Mouse (Mus musculus): ENCODE data around the gene Nr2c2ap.
A peak's percentile ranks its signal among the peaks of the same experiment; 100 is the strongest.

The Nr2c2ap gene

DNA sequence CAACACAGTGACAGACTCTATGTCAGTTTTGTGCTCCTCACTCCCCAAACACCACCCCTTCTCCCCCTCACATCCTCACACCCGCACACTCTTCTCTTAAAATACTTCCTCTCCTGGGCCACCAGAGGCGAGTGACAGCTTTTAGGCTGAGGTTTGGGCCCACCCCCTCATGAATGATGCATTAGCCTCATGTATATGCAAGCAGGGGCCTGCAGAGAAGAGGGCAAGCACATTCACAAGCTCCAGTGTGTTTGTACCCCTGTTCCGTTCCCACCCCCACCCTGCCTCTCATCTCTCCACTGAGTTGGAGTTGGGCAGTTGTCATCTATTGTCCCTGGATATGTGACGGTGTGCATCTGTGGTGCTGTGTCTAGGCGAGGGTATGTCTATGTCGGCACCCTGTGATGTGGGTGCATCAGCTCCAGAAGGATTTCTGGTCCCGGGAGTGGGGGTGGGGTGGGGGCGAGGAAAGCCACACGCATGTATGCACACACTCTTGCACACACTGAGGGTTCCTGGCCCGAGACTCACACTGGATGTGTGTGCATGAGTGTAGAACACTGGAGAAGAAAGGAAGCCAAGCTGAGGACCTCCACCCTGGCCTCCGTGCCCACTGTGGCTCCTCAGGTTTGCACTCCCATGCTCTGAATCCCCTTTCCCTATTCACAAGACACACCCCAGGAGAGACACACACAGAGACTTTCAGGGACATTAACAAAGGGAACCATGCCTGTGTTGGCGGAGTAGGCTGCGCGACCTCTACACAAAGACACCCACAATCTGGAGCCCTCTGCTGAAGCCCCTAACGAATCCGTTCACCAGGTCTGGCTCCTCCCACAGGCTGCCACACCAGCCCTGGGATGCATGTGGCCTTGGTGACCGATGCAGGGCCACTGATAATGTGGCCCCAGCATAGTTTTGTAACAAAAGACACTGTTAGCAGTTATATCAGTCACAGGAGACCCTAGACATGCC, 12.1 kb upstream of the Nr2c2ap start:
- no peak for DNase-seq (ENCODE audit: low read depth, low spot score)

DNA sequence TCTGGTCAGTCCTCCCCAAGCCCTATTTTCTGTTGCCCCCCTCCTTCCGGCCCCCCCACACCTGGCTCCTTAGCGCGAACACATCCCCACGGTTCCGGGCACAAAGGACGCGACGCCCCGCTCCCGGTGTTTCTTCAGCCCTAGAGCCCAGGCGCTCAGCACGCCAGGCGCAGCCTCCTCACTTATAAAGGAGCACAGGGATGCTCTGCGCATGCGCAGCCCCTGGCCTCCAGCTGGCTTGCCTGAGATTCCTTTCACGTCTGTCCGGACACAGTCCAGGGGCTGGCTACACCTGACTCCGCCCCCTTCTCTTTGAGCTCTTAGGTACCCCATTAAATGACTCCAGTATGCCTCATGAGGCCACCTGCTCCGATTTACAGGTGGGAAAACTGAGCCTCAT, 10.5 kb upstream of the Nr2c2ap start, which contains the start of gene Ncan:
Gene Ncan, minus strand, starts transcription at position 207 of the 400 bp plus-strand sequence.
- no peak for DNase-seq (ENCODE audit: low read depth, low spot score)

DNA sequence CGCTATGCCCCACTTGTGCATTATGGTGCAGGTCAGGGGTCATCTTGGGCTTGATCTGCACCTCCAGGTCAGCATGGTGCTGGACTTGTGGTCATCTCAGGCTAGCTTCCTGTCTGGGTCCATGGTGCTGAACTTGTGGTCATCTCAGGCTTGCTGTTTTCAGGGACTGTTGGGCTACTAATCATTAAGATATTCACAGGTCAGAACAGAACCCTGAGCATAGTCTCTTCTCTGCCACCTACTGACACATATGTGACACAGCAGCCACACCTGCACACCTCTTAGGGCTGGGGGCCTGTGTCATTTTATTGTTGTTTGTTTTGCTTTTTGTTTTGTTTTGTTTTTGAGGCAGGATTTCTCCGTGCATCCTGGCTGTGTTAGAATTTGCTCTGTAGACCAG, 8.3 kb upstream of the Nr2c2ap start:
- no peak for DNase-seq (ENCODE audit: low read depth, low spot score)

DNA sequence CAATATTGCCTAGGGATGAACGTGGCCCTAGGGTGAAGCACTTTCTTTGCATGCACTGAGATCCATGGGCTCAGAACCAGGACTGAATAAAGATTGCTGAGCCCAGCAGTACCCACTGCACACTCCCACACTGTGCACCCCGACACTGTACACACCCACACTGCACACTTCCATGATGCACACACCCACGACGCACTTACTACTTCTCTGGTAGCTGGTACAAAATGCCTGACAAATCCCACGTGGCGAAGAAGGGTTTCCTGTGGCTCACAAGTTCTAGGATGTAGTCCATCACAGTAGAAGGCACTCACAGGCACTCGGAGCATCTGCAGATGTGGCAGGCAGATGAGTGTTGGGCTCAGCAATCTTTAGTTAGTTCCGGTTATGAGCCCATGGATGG, 6.1 kb upstream of the Nr2c2ap start:
- no peak for DNase-seq (ENCODE audit: low read depth, low spot score)

DNA sequence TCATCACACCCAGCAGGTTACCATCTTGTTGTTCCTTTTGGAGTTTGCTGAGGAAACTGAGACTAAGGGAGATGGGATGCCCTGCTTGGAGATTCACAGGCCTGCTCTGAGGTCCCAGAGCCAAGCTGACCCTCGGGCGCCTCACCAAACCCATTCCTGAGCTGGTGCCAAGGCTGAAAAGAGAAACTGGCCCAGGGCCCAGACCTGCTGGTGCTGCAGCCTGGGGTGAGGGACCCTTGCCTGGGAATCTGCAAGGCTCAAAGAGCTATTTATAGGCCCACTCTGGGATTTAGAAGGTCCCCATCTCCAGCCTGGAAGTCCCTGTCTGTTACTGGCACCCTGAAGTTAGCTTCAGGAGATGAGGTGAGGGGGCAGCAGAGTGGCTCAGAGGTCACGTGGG, 2.7 kb upstream of the Nr2c2ap start:
- DNase-seq (ENCODE audit: low read depth, low spot score): no peak

DNA sequence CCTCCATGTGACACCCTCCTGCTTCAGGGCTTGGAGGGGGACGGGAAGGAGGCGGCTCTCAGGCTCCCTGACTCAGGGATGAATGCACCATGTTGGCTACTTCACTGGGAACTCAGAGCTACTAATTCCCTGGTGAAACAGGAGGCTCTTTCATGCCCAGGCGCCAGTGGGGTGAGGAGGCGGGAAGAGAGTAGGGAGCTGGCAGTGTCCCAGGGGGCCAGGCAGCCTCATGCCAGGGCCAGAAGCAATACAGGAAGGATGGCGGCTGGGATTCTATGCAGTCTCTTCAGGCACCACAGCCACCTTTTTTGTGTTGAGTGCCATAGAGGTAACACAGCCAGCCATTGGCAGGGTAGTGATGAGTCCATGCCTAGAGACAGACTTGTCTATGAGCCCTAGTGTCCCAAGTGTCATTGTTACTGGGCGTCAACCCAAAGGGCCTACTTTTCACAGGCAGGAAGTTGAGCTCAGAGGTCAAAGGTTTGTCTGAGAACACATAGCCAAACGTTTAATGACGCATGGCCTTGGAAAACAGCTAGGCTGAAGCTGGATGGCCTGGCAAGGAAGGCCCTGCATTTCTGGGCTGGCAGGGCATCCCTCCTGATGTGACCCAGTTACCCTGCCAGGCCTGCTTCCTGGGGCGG, 1.7 kb upstream of the Nr2c2ap start:
- no peak for DNase-seq (ENCODE audit: low read depth, low spot score)

DNA sequence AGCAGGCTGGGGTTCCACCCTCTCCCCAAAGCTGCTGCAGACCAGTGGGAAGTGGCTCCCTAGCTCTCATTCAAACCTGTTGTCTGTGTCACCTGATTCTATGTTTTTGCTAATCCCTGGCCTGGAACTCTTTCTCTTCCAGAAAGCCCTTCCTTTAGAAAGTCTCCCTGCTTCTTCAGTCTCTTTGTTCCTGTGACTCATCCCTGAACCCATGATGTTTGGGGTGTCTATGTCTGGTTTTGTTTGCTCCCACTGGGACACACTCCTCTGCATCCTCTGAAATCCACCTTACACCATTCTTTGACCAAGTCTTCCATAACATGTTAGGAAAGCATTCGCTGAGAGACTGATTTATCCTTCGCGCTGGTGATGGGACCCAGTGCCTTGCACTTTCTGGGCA, 1.1 kb upstream of the Nr2c2ap start:
- DNase-seq (ENCODE audit: low read depth, low spot score): no peak

DNA sequence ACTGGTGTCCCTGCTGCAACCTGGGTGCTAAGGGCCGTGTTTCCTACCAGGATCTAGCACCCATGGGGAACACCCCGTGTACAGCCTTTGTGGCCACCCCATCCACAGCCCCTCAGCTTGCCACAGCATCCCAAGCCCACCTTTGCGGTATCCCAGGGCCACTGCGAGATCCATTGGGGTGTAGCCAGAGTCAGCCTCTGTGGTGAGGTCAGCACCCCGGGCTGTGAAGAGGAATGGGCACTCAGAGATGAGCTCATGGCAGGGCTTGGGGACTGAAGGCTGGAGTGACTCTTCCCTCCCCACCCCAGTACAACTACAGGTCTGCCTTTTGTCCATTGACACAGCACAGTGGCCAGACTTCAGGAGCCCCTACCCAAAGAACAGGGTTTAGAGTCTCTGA, 3.0 kb downstream of the Nr2c2ap start:
- DNase-seq (ENCODE audit: low read depth, low spot score): no peak

DNA sequence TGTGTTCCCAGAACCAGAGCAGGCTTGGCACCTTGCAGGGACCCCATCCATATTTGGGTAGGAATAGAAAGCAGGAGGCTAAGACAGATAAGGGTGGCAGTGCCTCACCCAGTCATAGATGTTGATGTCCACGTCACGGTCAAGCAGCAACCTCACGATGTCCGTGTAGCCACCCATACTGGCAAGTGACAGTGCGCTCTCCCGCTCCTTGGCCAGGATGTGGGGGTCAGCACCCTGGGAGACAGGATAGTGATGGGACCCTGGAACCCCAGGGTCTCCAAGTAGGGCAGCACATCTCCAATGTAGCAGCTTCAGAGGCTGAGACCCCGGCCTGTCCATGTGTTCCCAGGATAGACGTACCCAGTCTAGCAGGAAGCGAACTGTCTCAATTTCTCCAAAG, 3.8 kb downstream of the Nr2c2ap start:
- DNase-seq (ENCODE audit: low read depth, low spot score): no peak

DNA sequence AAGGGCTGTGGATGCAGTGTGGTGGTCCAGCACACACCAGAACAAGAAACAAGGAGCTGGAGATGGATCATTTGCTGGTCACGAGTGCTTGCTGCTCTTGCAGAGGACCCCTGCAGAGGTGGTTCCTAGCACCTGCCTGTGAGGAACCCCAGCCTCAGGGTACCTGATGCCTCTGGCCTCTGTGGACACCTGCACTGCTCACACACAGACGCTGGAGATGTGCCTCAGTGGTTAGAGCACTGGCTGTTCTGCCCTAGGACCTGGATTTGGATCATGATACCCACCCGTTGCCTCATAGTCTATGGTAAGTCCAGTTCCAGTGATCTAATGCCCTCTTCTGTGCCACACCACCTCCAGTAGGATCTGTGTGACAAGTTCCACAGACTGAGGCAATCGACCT, 5.5 kb downstream of the Nr2c2ap start:
- DNase-seq (ENCODE audit: low read depth, low spot score): no peak

DNA sequence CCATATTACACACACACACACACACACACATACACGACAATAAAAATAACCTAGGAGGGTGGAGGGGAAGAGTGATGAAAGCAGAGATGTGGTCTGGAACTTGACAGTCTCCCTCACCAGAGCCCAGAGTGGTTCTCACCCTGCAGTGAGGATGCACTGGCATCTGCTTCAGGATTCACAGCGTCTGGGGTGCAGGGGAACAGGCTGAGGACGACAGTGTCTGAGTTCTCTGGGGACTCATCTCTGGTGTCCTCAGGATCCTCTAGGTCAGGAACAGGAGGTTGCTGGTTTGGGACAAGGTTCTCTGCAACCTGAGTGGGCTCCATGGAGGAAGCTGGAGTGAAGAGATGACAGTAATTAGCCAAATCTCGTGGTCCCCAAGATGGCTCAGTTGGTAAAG, 6.8 kb downstream of the Nr2c2ap start:
- DNase-seq (ENCODE audit: low read depth, low spot score): no peak

DNA sequence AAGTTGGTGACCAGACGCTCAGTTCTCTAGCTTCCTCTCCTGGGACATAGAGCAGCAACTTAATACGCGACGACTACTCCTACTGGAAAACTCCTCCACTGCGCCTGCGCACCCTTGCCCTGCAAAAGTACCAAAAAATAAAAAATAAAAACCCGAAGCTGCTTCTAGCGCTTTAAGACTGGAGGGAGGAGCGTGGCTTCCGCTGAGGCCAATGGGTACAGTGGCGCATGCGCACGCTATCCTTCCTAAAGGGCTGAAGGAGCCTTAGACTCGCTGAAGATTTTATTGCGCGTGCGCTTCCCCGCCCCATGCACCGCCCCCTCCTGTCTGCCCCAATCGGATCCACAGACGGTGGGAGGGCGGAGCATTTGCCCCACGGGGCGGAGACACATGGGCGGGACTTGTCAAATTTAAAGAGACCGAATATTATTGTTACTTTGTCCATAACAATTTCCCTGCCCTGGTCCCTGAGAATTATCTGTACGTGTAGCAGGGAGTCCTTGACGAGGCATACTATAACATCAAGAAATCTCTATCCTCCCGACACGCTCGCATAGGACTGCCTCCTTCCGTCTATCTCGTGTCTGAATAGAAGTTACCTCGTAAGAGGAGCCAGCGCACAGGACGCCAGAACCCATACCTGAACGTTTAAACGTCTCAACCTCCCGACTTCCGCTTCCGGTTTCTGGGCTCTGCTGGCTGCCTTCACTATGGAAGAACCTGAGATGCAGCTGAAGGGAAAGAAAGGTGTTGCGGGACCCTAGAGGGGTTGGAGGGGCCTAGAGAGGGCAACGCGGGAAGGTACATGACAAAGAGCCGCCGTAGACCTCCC, 8.1 kb downstream of the Nr2c2ap start, which contains the start of the genes Rfxank, Borcs8 and Mef2b:
Gene Rfxank, minus strand, starts transcription at position 129 of the 832 bp plus-strand sequence.
Gene Borcs8, plus strand, starts transcription at position 474 of the 832 bp plus-strand sequence.
Gene Mef2b, plus strand, starts transcription at position 686 of the 832 bp plus-strand sequence.
- DNase-seq (ENCODE audit: low read depth, low spot score): peak; percentile 99

DNA sequence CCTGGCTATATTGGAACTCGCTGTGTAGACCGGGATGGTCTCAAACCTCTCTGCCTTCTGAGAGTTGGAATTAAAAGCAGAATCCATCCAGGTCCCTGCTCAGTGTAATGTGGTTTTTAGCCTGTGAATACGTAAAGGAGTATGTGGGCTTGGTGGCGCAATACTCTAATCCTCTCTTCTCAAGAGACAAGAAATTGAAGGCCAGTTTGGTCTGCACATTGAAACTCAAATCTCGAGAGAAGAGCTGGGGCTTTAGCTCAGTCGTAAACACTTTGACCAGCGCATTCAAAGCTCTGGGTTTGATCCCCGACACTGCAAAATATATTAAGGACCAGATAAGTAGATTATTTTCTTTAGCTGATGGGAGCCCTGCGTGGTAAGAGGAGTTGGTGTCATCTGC, 8.8 kb downstream of the Nr2c2ap start:
- no peak for DNase-seq (ENCODE audit: low read depth, low spot score)

DNA sequence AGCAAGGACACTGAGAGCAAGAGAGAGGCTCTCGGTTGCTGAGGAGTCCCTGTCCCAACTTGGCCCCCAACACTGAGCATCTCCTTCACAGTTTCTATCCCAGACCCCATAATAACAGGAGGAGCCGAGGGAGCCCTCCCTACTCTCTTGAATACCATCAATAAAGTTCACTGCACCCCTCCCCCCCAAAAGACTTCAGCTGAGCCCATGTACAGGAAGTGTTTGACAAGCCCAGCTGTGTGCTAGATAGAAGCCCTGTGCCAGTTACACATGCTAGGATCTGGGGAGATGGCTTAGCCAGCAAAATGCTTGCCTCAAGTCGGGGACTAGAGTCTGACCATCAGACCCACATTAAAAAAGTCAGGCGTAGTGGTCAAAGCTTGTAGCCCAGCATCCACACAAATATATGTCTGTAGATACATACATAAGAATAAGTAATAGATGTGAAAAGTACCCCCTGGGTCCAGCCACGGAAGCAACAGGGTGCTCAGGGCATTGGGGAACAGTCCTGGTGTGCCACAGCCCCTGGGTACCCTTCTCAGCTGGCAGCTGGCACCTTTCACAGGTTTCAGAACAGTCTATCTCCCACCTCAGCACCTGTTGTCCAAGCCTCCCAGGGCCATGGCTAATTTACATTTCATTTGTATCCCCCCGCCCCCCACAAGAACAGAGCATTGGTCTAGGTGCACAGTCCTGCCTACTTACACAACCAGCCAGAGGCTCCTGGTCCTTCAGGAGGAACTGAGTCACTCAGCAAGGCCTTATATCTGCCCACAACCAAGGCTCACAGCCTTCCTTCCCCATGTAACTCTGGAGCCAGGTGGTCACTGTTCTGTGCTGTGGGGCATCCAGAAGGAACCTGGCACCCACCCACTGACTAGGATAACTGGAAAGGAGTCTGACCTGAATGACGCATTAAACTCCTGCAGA, 16.8 kb downstream of the Nr2c2ap start:
- DNase-seq (ENCODE audit: low read depth, low spot score): no peak

DNA sequence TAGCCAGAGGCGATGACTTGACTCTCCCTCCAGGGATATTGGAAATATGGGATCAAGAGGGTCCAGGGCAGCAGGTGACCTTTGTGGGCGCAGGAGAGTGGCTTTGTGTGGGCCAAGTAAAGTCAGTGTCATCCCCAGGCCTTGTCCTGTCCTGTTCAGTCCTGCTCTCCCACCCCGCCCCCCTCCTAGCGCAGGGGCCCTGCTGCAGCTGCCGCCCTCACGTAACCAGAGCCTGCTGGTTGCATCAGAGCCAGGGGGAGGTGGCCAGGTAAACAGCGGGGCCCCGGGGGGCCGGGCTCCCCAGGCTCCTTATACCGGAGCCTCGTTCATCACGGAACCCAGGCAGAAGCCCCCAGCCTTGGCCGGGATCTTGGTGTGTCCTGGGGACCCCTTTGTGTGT, 19.0 kb downstream of the Nr2c2ap start:
- no peak for DNase-seq (ENCODE audit: low read depth, low spot score)

DNA sequence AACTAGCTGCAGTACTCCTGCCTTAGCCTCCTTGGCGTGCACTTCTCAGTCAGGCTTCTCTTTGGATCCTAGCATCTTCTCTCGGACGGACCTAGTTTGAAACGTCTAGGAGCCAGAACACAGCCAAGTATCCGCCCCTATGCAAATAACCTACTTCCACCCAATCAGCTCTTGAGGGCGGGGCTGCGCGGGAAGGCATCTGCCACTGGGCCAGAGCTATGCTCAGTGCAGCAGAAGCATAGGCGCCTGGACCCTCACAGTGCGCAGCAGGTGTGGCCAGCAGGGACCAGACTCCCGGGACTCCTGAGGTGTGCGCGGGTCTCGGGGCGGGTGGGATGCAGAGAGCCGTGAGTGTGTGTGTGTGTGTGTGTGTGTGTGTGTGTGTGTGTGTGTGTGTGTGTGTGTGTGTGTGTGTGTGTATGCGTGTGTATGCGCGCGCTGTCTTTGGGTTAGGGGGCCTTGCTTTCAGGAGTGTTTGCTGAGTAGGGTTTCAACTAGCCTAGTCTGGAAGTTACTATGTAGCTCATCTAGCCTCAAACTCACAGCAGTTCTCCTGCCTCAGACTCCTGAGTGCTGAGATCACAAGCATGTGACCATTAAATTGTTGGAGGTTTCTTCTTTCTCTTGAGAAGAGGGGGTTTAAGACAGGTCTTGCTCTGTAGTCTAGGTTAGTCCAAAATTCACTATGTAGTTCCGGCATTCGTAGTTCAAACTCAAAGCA, 21.6 kb downstream of the Nr2c2ap start:
- peak; percentile 49 for DNase-seq (ENCODE audit: low read depth, low spot score)

DNA sequence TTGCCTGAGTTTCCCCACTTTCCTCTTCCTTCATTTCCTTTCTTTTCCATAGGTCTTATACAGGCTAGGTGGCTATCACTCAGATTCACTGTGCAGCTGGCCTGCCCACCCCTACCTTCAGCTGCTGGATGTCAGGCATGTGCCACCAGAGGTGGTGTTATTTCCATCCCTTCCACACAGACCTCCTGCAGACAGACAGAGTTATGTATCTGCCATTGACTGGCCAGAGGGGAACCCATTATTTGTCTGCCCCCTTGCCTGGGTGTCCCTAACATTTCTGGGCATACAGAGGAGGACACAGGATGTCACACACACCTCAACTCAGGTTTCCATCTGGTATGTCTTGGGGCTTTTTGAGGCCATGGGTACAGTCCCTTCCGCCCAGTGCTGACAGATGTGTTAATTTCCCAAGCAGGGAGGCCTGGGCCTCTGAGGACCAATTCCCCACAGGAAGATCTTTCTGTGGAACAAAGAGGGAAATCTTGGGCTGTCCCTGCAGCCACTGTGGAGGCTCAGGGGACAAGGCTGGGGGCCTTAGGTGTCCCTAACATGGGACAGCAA, 26.2 kb downstream of the Nr2c2ap start:
- DNase-seq (ENCODE audit: low read depth, low spot score): no peak

DNA sequence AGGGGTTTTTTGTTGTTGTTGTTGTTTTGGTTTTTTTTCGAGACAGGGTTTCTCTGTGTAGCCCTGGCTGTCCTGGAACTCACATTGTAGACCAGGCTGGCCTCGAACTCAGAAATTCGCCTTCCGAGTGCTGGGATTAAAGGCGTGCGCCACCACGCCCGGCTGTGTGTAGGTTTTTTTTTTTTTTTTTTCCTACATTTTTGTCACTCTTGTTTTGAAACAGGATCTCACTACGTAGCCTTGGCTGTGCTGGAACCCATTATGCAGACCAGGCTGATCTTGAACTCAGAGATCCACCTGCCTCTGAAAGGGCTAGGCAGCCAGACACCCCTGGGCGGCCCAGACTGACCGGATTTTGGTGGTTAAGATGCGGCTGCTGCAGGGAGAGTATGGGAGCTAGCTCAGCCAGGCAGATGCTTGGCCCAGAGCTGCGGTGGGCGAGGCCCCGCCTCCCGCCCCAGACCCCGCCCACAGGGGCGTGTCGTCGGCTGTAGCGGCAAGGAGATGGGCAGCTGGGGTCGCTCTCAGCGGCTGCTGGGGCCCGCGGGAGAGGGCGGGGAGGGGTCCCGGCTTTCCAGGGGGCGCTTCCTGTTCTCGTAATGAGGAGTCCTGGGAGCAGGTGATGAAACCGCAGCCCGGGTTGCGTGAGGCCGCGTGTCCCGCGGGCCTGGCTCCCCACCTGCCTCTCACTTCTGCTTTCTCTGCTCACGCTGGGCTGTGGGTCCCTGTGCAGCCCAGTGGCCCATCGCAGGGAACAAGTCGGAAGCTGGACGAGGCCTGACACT, 27.1 kb downstream of the Nr2c2ap start:
- DNase-seq (ENCODE audit: low read depth, low spot score): no peak

DNA sequence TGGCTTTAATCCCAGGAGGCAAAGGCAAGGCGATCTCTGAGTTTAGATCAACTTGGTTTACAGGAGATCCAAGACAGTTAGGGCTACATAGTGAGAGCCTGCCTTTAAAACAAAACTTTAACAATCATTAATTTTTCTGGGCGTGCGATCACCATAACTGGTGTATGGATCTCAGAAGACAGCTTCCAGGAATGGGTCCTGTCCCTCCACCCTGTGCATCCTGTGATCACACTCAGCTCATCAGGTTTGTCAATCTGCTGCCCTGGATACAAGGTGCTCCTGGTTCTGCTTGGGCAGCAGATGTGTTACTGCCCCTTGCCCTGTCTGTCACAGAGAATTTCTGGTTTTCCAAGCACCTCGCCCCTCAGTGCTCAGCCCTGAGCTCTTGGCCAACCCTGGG, 28.1 kb downstream of the Nr2c2ap start:
- no peak for DNase-seq (ENCODE audit: low read depth, low spot score)

Measured in c-Kit-negative CD71-positive TER-119-positive erythroid progenitor cells, embryonic 14.5 days (primary cell).